ENCODE assay signal across 28 mouse cellular contexts in genomic region chr13:91452269-91452668, GRCm38 (mm10). TPM values are rescaled to one million over a fixed set of nuclear protein-coding genes. Genes with fewer than 3 reads are reported as not detected.
A peak's percentile ranks its signal among the peaks of the same experiment; 100 is the strongest.
DNase-seq lines count a peak whose midpoint lies in the region; ATAC-seq and TF ChIP-seq lines count a peak whose summit lies in the region.
"Had no signal": no experiment of that assay in that cellular context is flagged by ENCODE, and none has a peak within 500 bp of the region (broad histone marks: within the 10 kb centered on the region; RNA-seq: fewer than 3 reads in every experiment).

No protein-coding gene starts in this region.

- TF ChIP-seq CTCF in MEL (IDR thresholded peaks at IDR 0.05 in 2 of 3, conservative IDR thresholded peaks at IDR 0.05 in 1 of 3; ENCODE audit: control insufficient read depth in 1 of 3, insufficient read depth in 1 of 3, low read depth in 2 of 3, low read length in 3 of 3, poor library complexity in 1 of 3, severe bottlenecking in 1 of 3), result no peak

- peak; percentile 35 for DNase-seq in MEL (ENCODE audit: low read depth, low spot score)
- no peak for DNase-seq in kidney, postnatal 36 days
- no peak for DNase-seq in thymus, adult 18-20 months
- DNase-seq: adrenal gland, adult 2 months; adrenal gland, postnatal 25 days; B cell, adult 2 months; cerebellum, adult 18-20 months; cerebellum, adult 9-10 months; cerebellum, postnatal 14 days; forebrain, postnatal 0 days; gastrocnemius, adult 2 months; gastrocnemius, postnatal 14 days; heart, adult 18-20 months; heart, postnatal 10 days; heart, postnatal 36 days had no signal

- H3K4me1 ChIP-seq in MEL (ENCODE audit: control insufficient read depth in 1 of 2, insufficient read depth in 2 of 2, low read length in 2 of 2), result peaks cover 13 to 16% of the 10 kb centered on the region in 2 experiments
- peaks cover 4% of the 10 kb centered on the region for H3K4me1 ChIP-seq in forebrain, embryonic 16.5 days (replicated peaks; ENCODE audit: control insufficient read depth, insufficient read depth, low read length)
- H3K4me1 ChIP-seq: forebrain, embryonic 13.5 days; hindbrain, embryonic 13.5 days; intestine, embryonic 15.5 days had no signal

- peaks cover 0 to 22% of the 10 kb centered on the region in 2 experiments; a peak in 2 of 4 replicates for H3K36me3 ChIP-seq in MEL (ENCODE audit: control insufficient read depth in 1 of 2, insufficient read depth in 2 of 2, low read length in 2 of 2)
- H3K36me3 ChIP-seq in forebrain, embryonic 16.5 days (ENCODE audit: control insufficient read depth, insufficient read depth), result no peaks in the 10 kb centered on the region
- H3K36me3 ChIP-seq: forebrain, embryonic 10.5 days; G1E; heart, embryonic 12.5 days; heart, embryonic 15.5 days; hindbrain, embryonic 10.5 days; hindbrain, embryonic 13.5 days; intestine, embryonic 15.5 days had no signal

- H3K9ac ChIP-seq in MEL (ENCODE audit: control insufficient read depth, low read depth, low read length, poor library complexity, severe bottlenecking), result no peak overlapping the region
- H3K9ac ChIP-seq in forebrain, embryonic 16.5 days (replicated peaks; ENCODE audit: low read depth, low read length), result no peak overlapping the region
- H3K9ac ChIP-seq: forebrain, embryonic 13.5 days; forebrain, postnatal 0 days; heart, embryonic 12.5 days; heart, embryonic 15.5 days; hindbrain, embryonic 13.5 days; intestine, embryonic 15.5 days had no signal

- H3K4me3 ChIP-seq in MEL (ENCODE audit: control insufficient read depth in 1 of 2, insufficient read depth in 1 of 2, low read depth in 2 of 2, low read length in 2 of 2), result no peak overlapping the region
- H3K4me3 ChIP-seq in forebrain, embryonic 16.5 days (replicated peaks; ENCODE audit: low read length), result no peak overlapping the region
- H3K4me3 ChIP-seq: forebrain, embryonic 10.5 days; forebrain, embryonic 13.5 days; gastrocnemius, adult 2 months; heart, embryonic 12.5 days; heart, embryonic 15.5 days; hindbrain, embryonic 10.5 days; hindbrain, embryonic 13.5 days; intestine, embryonic 15.5 days had no signal

- no peak for TF ChIP-seq POLR2A in MEL (IDR thresholded peaks at IDR 0.05; ENCODE audit: control insufficient read depth in 1 of 2, insufficient read depth in 1 of 2, low read depth in 1 of 2, low read length in 2 of 2, poor library complexity in 1 of 2)

- H3K9me3 ChIP-seq in MEL (replicated peaks; ENCODE audit: insufficient read depth, low read length), result no peaks in the 10 kb centered on the region
- no peaks in the 10 kb centered on the region for H3K9me3 ChIP-seq in forebrain, embryonic 16.5 days (ENCODE audit: control insufficient read depth, low read length)
- H3K9me3 ChIP-seq: forebrain, embryonic 10.5 days; forebrain, embryonic 13.5 days; G1E; heart, embryonic 12.5 days; heart, embryonic 15.5 days; hindbrain, embryonic 10.5 days; hindbrain, embryonic 13.5 days; intestine, embryonic 15.5 days had no signal

- H3K79me2 ChIP-seq in MEL (ENCODE audit: control insufficient read depth, insufficient read depth, low read length, poor library complexity), result no peaks in the 10 kb centered on the region

- peak; percentile 33; the same call in 1 of the 2 replicates for ATAC-seq in common myeloid progenitor, adult 5-6 weeks (replicated peaks; ENCODE audit: low read depth, poor library complexity, severe bottlenecking)
- peak; percentile 68 for ATAC-seq in megakaryocyte, adult 5-6 weeks (ENCODE audit: poor library complexity, severe bottlenecking)
- ATAC-seq in forebrain, embryonic 16.5 days, result no peak
- ATAC-seq: forebrain, embryonic 13.5 days; forebrain, postnatal 0 days; hindbrain, embryonic 16.5 days; intestine, embryonic 15.5 days had no signal

- no peak for TF ChIP-seq RAD21 in MEL (IDR thresholded peaks at IDR 0.05; ENCODE audit: low read depth, low read length)

- H3K4me2 ChIP-seq in forebrain, embryonic 16.5 days (ENCODE audit: low read length), result no peak overlapping the region
- H3K4me2 ChIP-seq: forebrain, embryonic 13.5 days; heart, embryonic 12.5 days; heart, embryonic 15.5 days; hindbrain, embryonic 13.5 days; intestine, embryonic 15.5 days had no signal

- WGBS in forebrain, embryonic 16.5 days, result 88% methylated on average over 3 of the region's 3 CpGs

- no peak for TF ChIP-seq EP300 in MEL (IDR thresholded peaks at IDR 0.05; ENCODE audit: low read depth in 1 of 2, low read length in 2 of 2)

- no peaks in the 10 kb centered on the region for H3K27me3 ChIP-seq in MEL (ENCODE audit: control insufficient read depth in 1 of 2, insufficient read depth in 2 of 2, low read length in 2 of 2)
- H3K27me3 ChIP-seq in forebrain, embryonic 16.5 days (replicated peaks; ENCODE audit: control insufficient read depth, insufficient read depth, low read length), result no peaks in the 10 kb centered on the region
- H3K27me3 ChIP-seq: CH12.LX; forebrain, embryonic 13.5 days; heart, embryonic 12.5 days; heart, embryonic 15.5 days; hindbrain, embryonic 13.5 days; intestine, embryonic 15.5 days had no signal

- H3K27ac ChIP-seq in MEL (ENCODE audit: control insufficient read depth, low read depth, low read length), result no peak overlapping the region
- no peak overlapping the region for H3K27ac ChIP-seq in forebrain, embryonic 16.5 days (ENCODE audit: low read length)
- H3K27ac ChIP-seq: forebrain, embryonic 10.5 days; forebrain, embryonic 13.5 days; gastrocnemius, adult 2 months; heart, embryonic 15.5 days; hindbrain, embryonic 10.5 days; hindbrain, embryonic 13.5 days; intestine, embryonic 15.5 days had no signal

TF ChIP-seq in MEL, 35 proteins besides CTCF, POLR2A, EP300 and RAD21:
- TF ChIP-seq MAFK (IDR thresholded peaks at IDR 0.05; ENCODE audit: borderline replicate concordance, low read depth, low read length) (no peak), ELF1 (IDR thresholded peaks at IDR 0.05; ENCODE audit: low read depth, low read length) (no peak), TAL1 (IDR thresholded peaks at IDR 0.05; ENCODE audit: low read length) (no peak), SMC3 (IDR thresholded peaks at IDR 0.05; ENCODE audit: low read depth, low read length) (no peak), E2F4 (IDR thresholded peaks at IDR 0.05; ENCODE audit: borderline replicate concordance, low read depth, low read length) (no peak), MYC (IDR thresholded peaks at IDR 0.05; ENCODE audit: low read depth, low read length) (no peak)

RNA-seq across cellular contexts. Expression of gene Ssbp2, which starts 7.8 kb away (rescaled TPM):
- total RNA-seq in MEL (2012; rRNA removed), result 12.6 and 14.3 TPM in 2 replicates
- 10 to 100 TPM in 1 of 2 experiments, not detected in 1; 38.4 TPM for polyA plus RNA-seq in MEL (2012; ENCODE audit: insufficient read depth in 1 of 2, insufficient read length in 2 of 2, low read depth in 1 of 2, low replicate concordance in 2 of 2, missing spikeins in 1 of 2)
- total RNA-seq in common myeloid progenitor, adult 5-6 weeks (2017), result 75.2 and 80.6 TPM in 2 replicates
- 44.8 and 48.9 TPM in 2 replicates for total RNA-seq in megakaryocyte, adult 5-6 weeks (2015)
- 30.6 and 34.8 TPM in 2 replicates for total RNA-seq in megakaryocyte, adult 5-6 weeks (2017)
- 394 and 412 TPM in 2 replicates for polyA plus RNA-seq in forebrain, embryonic 16.5 days (2015; fragmentation: Nextera tagmentation; extraction: Ambion mirVana)
